In the genomic region with DNA sequence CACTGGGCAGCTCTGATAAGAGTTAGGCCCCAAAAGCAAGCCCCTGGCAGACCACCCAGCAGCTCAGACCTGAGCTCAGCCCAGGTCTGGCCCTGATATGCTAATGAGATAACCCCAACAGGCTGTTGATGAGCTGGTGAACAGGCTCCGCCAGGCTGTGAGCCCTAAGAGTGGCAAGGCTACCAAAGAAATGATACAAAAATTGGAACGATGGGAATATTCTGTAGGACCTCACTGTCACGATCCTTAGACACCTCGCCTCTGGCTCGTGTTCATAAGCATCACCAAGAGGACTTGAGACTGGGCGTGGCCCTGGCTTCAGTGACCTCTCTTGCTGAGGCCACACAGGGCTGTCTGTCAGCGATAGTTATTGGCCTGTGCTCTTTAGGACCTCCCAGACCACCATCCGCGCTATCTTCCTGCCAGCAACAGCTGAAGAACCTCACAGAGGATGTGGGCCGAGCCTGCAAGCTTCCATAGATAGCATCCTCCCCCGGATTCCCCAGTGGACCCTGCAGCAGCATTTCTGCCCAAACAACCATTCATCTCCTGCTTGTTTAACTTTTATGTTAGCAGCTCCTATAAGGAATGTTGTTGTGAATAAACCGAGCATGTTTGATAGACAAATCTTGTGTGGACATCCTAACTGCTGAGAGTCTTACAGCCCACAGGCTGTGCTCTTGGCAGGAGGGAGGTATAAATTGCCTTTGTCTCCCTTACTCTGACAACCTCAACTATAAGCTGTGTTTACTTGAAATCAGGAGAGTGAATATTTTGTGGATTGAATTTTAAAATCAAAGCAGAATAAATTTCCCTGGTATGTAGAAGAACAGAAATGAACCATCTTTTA, we compare ENCODE assay signal across 9 mouse cellular contexts. TPM values are rescaled to one million over a fixed set of nuclear protein-coding genes. Genes with fewer than 3 reads are reported as not detected.
DNase-seq lines count a peak whose midpoint lies in the region; ATAC-seq and TF ChIP-seq lines count a peak whose summit lies in the region.
"Had no signal": no experiment of that assay in that cellular context is flagged by ENCODE, and none has a peak within 500 bp of the region (broad histone marks: within the 10 kb centered on the region; RNA-seq: fewer than 3 reads in every experiment).

No protein-coding gene starts in this region.

- ATAC-seq in hindbrain, embryonic 16.5 days, result peak; percentile 52; the same call in 1 of the 2 replicates
- ATAC-seq in lung, postnatal 0 days, result peak; percentile 74

- no peaks in the 10 kb centered on the region for H3K36me3 ChIP-seq in hindbrain, embryonic 16.5 days (ENCODE audit: control insufficient read depth, insufficient read depth, low read length)
- H3K36me3 ChIP-seq in lung, postnatal 0 days (ENCODE audit: insufficient read depth, low read length), result no peaks in the 10 kb centered on the region

- no peak overlapping the region for H3K4me3 ChIP-seq in hindbrain, embryonic 16.5 days (ENCODE audit: low read length)
- H3K4me3 ChIP-seq in lung, postnatal 0 days (ENCODE audit: low read depth, low read length), result no peak overlapping the region

- no peaks in the 10 kb centered on the region for H3K27me3 ChIP-seq in hindbrain, embryonic 16.5 days (replicated peaks; ENCODE audit: control insufficient read depth, insufficient read depth, low read length)
- H3K27me3 ChIP-seq in lung, postnatal 0 days (replicated peaks; ENCODE audit: insufficient read depth, low read length), result no peaks in the 10 kb centered on the region

- peaks cover 9% of the 10 kb centered on the region for H3K4me1 ChIP-seq in hindbrain, embryonic 16.5 days (ENCODE audit: control insufficient read depth, insufficient read depth, low read depth, low read length)
- peaks cover 5% of the 10 kb centered on the region; the same call in 1 of the 2 replicates for H3K4me1 ChIP-seq in lung, postnatal 0 days (ENCODE audit: insufficient read depth, low read depth, low read length)

- no peak overlapping the region for H3K4me2 ChIP-seq in hindbrain, embryonic 16.5 days (ENCODE audit: low read length)
- H3K4me2 ChIP-seq in lung, postnatal 0 days (replicated peaks; ENCODE audit: low read depth, low read length), result no peak overlapping the region

- 17% methylated on average over 12 of the region's 12 CpGs for WGBS in hindbrain, embryonic 16.5 days
- 20% methylated on average over 12 of the region's 12 CpGs for WGBS in lung, postnatal 0 days

- no peak; the same call in 1 of the 2 replicates for TF ChIP-seq EP300 in lung, postnatal 0 days (IDR thresholded peaks at IDR 0.05)

- no peak overlapping the region for H3K9ac ChIP-seq in hindbrain, embryonic 16.5 days (ENCODE audit: low read depth, low read length)
- no peak overlapping the region for H3K9ac ChIP-seq in lung, postnatal 0 days (replicated peaks; ENCODE audit: low read depth)

- no peaks in the 10 kb centered on the region for H3K9me3 ChIP-seq in hindbrain, embryonic 16.5 days (ENCODE audit: control insufficient read depth, low read length)
- no peaks in the 10 kb centered on the region for H3K9me3 ChIP-seq in lung, postnatal 0 days (ENCODE audit: low read length)

- DNase-seq in adrenal gland, postnatal 10 days, result peak; percentile 27
- no peak for DNase-seq in adrenal gland, postnatal 4 days (ENCODE audit: low spot score in 2 of 2)
- peak; percentile 10 for DNase-seq in urinary bladder, postnatal 25 days (ENCODE audit: low spot score)
- no peak for DNase-seq in urinary bladder, adult 2 months (ENCODE audit: low spot score)
- DNase-seq in lung, postnatal 0 days (ENCODE audit: low spot score), result peak; percentile 55
- DNase-seq in spleen, postnatal 4 days (ENCODE audit: low spot score in 2 of 2), result peak; percentile 71 to 78
- DNase-seq in layer of hippocampus, postnatal 10 days (ENCODE audit: low spot score in 2 of 2), result no peak

- no peak for TF ChIP-seq CTCF in lung, postnatal 0 days (IDR thresholded peaks at IDR 0.05)

- no peak overlapping the region for H3K27ac ChIP-seq in hindbrain, embryonic 16.5 days (ENCODE audit: low read depth, low read length)
- H3K27ac ChIP-seq in lung, postnatal 0 days (ENCODE audit: low read length), result no peak overlapping the region

RNA-seq across cellular contexts. Expression of gene Spz1, which starts 17.0 kb away (rescaled TPM):
- not detected for total RNA-seq in adrenal gland, postnatal 10 days (2021)
- total RNA-seq in adrenal gland, postnatal 4 days (2021), result not detected
- polyA plus RNA-seq in urinary bladder, adult 2 months (2012; rRNA removed), result not detected in 2 replicates
- polyA plus RNA-seq in hindbrain, embryonic 16.5 days (2015; fragmentation: Nextera tagmentation; extraction: Ambion mirVana), result not detected in 2 replicates
- polyA plus RNA-seq in lung, postnatal 0 days (2015; fragmentation: Nextera tagmentation; extraction: Ambion mirVana), result not detected in 2 replicates
- not detected for total RNA-seq in layer of hippocampus, postnatal 10 days (2021)
- polyA plus RNA-seq: limb, embryonic 11.5 days had no signal

RNA-seq across cellular contexts. Expression of gene Serinc5, which starts 17.9 kb away (rescaled TPM):
- 10 to 100 TPM; 47.6 to 50.4 TPM for total RNA-seq in adrenal gland, postnatal 10 days (2021)
- total RNA-seq in adrenal gland, postnatal 4 days (2021), result 10 to 100 TPM; 64.1 to 69.0 TPM
- 41.7 and 44.6 TPM in 2 replicates for polyA plus RNA-seq in urinary bladder, adult 2 months (2012; rRNA removed)
- 14.7 and 19.7 TPM in 2 replicates for polyA plus RNA-seq in hindbrain, embryonic 16.5 days (2015; fragmentation: Nextera tagmentation; extraction: Ambion mirVana)
- polyA plus RNA-seq in lung, postnatal 0 days (2015; fragmentation: Nextera tagmentation; extraction: Ambion mirVana), result 21.4 and 22.0 TPM in 2 replicates
- total RNA-seq in layer of hippocampus, postnatal 10 days (2021), result 10 to 100 TPM; 62.1 to 63.3 TPM

Comparison
In these comparisons a context has a peak if more than half of its experiments do, and no peak if none do; other contexts are left out.
1. DNase-seq: peak in adrenal gland, postnatal 10 days (single experiment), urinary bladder, postnatal 25 days (single experiment), lung, postnatal 0 days (single experiment) and spleen, postnatal 4 days (2 of 2); none in adrenal gland, postnatal 4 days (0 of 2), urinary bladder, adult 2 months (single experiment) and layer of hippocampus, postnatal 10 days (0 of 2).